Mouse (Mus musculus) C2C12 (cell line): ENCODE results near the gene Chrna4. TPM values are rescaled to one million over a fixed set of nuclear protein-coding genes. Genes with fewer than 3 reads are reported as not detected.

ENCODE experiments used
- H3K27me3 ChIP-seq: one replicate; pipeline ENCODE4 v1.6.1; 2011; ENCODE audit not compliant: control insufficient read depth, insufficient read depth, insufficient read length
- H3K36me3 ChIP-seq: one replicate; pipeline ENCODE4 v1.6.1; 2011; ENCODE audit not compliant: control insufficient read depth, insufficient read depth
- H3K4me3 ChIP-seq: one replicate; pipeline ENCODE4 v1.5.1; 2011; ENCODE audit warnings: mild to moderate bottlenecking, control low read depth; ENCODE audit not compliant: poor library complexity, insufficient read depth, severe bottlenecking
- H3K79me2 ChIP-seq: one replicate; pipeline ENCODE4 v1.6.1; 2011; ENCODE audit not compliant: control insufficient read depth, insufficient read depth
- H3K79me3 ChIP-seq: one replicate; pipeline ENCODE4 v1.6.1; 2011; ENCODE audit warnings: low read depth, control low read depth
- H3ac ChIP-seq: one replicate; pipeline ENCODE3; 2011; ENCODE audit warnings: low read depth; ENCODE audit not compliant: control insufficient read depth, insufficient read length
- CEBPB ChIP-seq: IDR thresholded peaks from one replicate; pipeline ENCODE4 v1.6.1; 2011; ENCODE audit warnings: low read depth, mild to moderate bottlenecking, control low read depth, moderate library complexity
- CTCF ChIP-seq: IDR thresholded peaks from one replicate; pipeline ENCODE4 v1.5.1; 2011; ENCODE audit not compliant: control insufficient read depth, insufficient read depth, insufficient read length
- FOSL1 ChIP-seq: IDR thresholded peaks from one replicate; pipeline ENCODE4 v1.8.0; 2011; ENCODE audit warnings: mild to moderate bottlenecking, low read length; ENCODE audit not compliant: poor library complexity, insufficient read depth, severe bottlenecking
- MAX ChIP-seq: IDR thresholded peaks from one replicate; pipeline ENCODE4 v1.6.1; 2011; ENCODE audit warnings: mild to moderate bottlenecking, control low read depth
- MYOD1 ChIP-seq: IDR thresholded peaks from one replicate; pipeline ENCODE4 v1.6.1; 2011; ENCODE audit warnings: low read depth; ENCODE audit not compliant: control insufficient read depth, insufficient read length
- MYOG ChIP-seq: IDR thresholded peaks from one replicate; pipeline ENCODE4 v1.6.1; 2011; ENCODE audit not compliant: control insufficient read depth, insufficient read length; ENCODE audit errors: extremely low read depth
- USF1 ChIP-seq: IDR thresholded peaks from one replicate; pipeline ENCODE4 v1.6.1; 2011; ENCODE audit warnings: low read depth, mild to moderate bottlenecking, control low read depth, moderate library complexity
- polyA plus RNA-seq: library from polyadenylated mRNA; unstranded; fragments of >200 nt; fragmentation: generic; extraction: Trizol; gene quantifications from one replicate; pipeline ENCODE4 v1.2.1, GENCODE M21; 2012; ENCODE audit warnings: missing spikeins

Chrna4 gene
- polyA plus RNA-seq, 1 experiment, result not detected

DNA sequence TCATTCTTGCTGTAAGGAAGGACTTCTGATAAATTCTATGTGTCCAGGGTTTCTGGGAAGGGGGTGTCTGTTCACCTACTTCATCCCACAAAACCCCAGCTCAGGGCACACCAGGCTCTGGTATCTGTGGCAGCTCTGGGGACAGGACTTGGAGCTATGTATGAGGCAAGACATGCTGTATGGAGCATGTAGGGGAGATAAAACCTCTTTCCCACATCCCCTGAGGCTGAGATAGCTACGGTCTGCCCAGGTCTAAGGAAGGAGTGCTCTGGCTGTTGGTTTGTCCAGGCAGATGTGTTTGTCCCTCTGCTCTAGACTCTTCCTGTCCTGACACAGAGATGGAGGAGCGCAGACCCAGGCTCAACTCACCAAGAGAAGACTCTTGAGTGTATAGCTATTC is 35.6 kb upstream of the Chrna4 start:
- H3K4me3 ChIP-seq, result no peak overlapping the region
- no peaks in the 10 kb centered on the region for H3K36me3 ChIP-seq
- H3ac ChIP-seq, result no peak overlapping the region
- no peaks in the 10 kb centered on the region for H3K79me3 ChIP-seq
- H3K27me3 ChIP-seq, result peaks cover 54% of the 10 kb centered on the region
- no peaks in the 10 kb centered on the region for H3K79me2 ChIP-seq
- TF ChIP-seq USF1 (no peak), MAX (no peak), CEBPB (no peak), CTCF (no peak), MYOD1 (no peak), MYOG (no peak), FOSL1 (no peak)

DNA sequence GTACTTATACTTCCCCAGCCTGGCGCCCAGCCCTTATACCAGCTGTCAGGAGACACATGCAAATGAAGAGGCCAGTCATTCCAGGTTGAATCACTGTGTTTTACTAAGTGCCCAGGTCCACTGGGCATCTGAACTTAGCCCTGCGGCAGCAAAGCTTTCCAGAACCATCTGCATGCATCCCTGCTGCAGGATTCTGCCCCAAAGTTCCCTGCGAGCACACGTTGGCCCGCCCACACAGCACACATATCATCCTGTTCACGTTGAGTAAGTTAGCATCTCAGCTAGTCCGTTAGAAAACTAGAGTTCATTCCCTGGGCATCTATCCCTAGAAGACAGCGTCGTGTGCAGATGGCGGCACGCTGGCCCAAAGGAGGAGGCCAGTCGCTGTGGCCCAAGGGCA is 32.2 kb upstream of the Chrna4 start:
- peaks cover 25% of the 10 kb centered on the region for H3K27me3 ChIP-seq
- no peaks in the 10 kb centered on the region for H3K79me2 ChIP-seq
- no peaks in the 10 kb centered on the region for H3K36me3 ChIP-seq
- no peaks in the 10 kb centered on the region for H3K79me3 ChIP-seq
- no peak overlapping the region for H3ac ChIP-seq
- H3K4me3 ChIP-seq, result no peak overlapping the region
- TF ChIP-seq MAX, result no peak
- TF ChIP-seq MYOG, result no peak
- TF ChIP-seq CEBPB, result no peak
- no peak for TF ChIP-seq USF1
- no peak for TF ChIP-seq CTCF
- TF ChIP-seq MYOD1, result no peak
- TF ChIP-seq FOSL1, result no peak

DNA sequence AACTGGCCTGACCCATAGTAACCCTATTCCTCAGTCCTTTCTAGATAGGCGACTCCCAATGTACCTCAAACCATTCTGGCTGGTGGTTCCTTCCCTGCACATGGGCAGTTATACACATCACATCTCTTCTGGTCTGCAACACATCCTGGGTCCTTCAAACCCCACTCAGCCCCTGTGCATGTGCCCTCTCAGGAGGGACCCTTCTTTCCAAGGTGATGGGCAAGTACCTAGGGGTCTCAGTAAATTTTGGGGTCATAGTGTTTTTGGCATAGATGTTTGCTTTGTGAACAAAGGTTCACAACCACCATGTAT is 29.0 kb upstream of the Chrna4 start:
- Histone ChIP-seq H3K27me3 (peaks cover 14% of the 10 kb centered on the region), H3K4me3 (no peak overlapping the region), H3K36me3 (no peaks in the 10 kb centered on the region), H3K79me3 (no peaks in the 10 kb centered on the region), H3ac (no peak overlapping the region), H3K79me2 (no peaks in the 10 kb centered on the region)
- TF ChIP-seq CEBPB (no peak), MAX (no peak), USF1 (no peak), FOSL1 (no peak), CTCF (no peak), MYOG (no peak), MYOD1 (no peak)

DNA sequence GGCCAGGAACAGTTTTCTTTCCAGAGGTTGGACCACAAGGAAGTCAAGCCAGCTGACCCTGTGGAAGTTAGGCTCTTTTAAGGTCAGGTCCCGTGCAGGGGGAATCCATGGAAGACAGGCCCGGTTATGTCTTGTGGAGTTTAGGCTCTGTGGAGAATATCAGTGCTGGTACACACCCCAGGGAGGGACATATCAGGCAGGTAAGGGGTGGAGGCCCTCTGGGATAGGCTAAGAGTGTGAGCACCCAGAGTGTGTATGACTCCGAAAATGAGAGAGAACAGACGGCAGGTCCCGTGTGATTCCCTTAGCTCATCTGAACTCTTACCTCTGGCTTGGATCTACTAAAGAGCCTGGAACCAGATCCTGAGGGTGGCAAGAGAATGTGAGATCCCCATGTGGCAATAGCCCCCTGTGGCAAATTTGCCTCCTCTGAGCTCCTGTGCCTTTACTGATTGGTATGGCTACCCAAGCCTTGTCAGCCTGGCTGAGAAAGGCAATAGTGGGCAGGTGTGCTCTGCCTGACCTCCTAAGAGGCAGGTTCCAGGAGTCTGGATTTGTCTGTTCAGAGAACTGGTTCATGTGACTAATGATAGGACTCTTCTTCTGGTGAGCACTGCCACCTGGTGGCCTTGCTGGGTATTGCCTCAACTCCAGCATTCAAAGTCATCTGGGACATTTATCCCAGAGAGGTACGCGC is 28.5 kb upstream of the Chrna4 start:
- H3ac ChIP-seq, result no peak overlapping the region
- peaks cover 14% of the 10 kb centered on the region for H3K27me3 ChIP-seq
- H3K36me3 ChIP-seq, result no peaks in the 10 kb centered on the region
- no peaks in the 10 kb centered on the region for H3K79me3 ChIP-seq
- no peak for TF ChIP-seq MYOG
- no peak for TF ChIP-seq MYOD1
- TF ChIP-seq CEBPB, result no peak
- peak; percentile 36 for TF ChIP-seq USF1
- TF ChIP-seq CTCF, result peak; percentile 46
- no peak for TF ChIP-seq FOSL1
- no peak overlapping the region for H3K4me3 ChIP-seq
- H3K79me2 ChIP-seq, result no peaks in the 10 kb centered on the region

DNA sequence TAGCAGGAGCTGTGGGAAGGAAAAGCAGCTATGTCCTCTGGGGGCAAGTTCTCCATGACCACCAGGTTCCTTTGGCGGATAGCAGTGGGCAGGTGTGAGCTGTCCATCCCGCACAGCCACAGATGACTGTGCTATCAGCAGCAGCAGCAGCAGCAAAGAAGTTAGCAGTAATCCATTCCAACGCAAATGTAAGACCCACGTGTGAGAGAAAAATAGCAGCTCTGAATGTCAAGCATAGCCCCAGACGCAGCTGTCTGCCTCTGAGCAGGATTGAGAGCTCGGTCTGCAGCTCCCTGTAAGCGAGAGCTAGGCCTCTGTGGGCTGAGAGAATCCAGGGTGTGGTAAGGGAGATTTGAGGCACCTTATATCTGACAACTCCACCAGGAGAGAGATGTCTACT is 26.8 kb upstream of the Chrna4 start:
- TF ChIP-seq USF1 (no peak), MYOG (no peak), CTCF (no peak), MAX (no peak), FOSL1 (no peak), CEBPB (no peak), MYOD1 (no peak)
- H3ac ChIP-seq, result no peak overlapping the region

DNA sequence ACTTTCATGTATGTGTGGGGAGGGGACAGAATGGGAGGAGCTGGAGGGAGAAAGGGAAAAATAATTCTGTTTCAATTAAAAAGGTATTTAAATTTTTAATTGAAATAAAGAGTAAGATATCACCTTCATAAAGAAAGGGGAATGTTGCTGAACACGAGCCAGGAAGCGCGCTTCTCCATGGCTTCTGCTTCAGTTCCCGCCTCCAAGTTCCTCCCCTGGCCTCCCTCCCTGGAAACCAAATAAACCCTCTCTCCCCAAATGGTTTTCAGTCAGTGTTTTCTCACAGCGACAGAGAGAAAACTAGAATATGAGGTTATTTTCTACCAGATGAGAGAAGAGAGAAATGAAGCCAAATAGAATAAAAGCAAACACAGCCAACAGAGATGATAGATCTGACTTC is 25.2 kb upstream of the Chrna4 start:
- H3K79me3 ChIP-seq, result no peaks in the 10 kb centered on the region
- peaks cover 6% of the 10 kb centered on the region for H3K27me3 ChIP-seq
- no peak overlapping the region for H3ac ChIP-seq
- H3K79me2 ChIP-seq, result no peaks in the 10 kb centered on the region
- H3K4me3 ChIP-seq, result no peak overlapping the region
- no peaks in the 10 kb centered on the region for H3K36me3 ChIP-seq
- TF ChIP-seq MYOG (no peak), MAX (no peak), USF1 (no peak), FOSL1 (no peak), MYOD1 (no peak), CTCF (no peak), CEBPB (no peak)

More for the DNA sequence above, 26.8 kb upstream of the Chrna4 start:
- Histone ChIP-seq H3K4me3 (no peak overlapping the region), H3K79me3 (no peaks in the 10 kb centered on the region), H3K36me3 (no peaks in the 10 kb centered on the region), H3K79me2 (no peaks in the 10 kb centered on the region), H3K27me3 (peaks cover 6% of the 10 kb centered on the region)
